Mouse (Mus musculus) liver, embryonic 11.5 days (tissue): ENCODE measurements around the gene Arhgef2. TPM values are rescaled to one million over a fixed set of nuclear protein-coding genes. Genes with fewer than 3 reads are reported as not detected.

Source experiments
- ATAC-seq: fragments of 200-750 bp; cut with Nextera tagmentation; replicated peaks from 2 replicates; pipeline ENCODE4 v1.8.0; 2017; ENCODE audit warnings: moderate number of reproducible peaks, mild to moderate bottlenecking, moderate TSS enrichment, moderate library complexity; ENCODE audit not compliant: low FRiP score
- DNase-seq: peaks from one replicate; pipeline ENCODE4 v3.0.0-alpha.2; 2017; ENCODE audit warnings: low spot score
- H3K27ac ChIP-seq: fragments of 300-500 bp; sonication (generic); 2 replicates; pipeline ENCODE4 v1.5.1; 2014; ENCODE audit warnings: mild to moderate bottlenecking, low read depth, low read length, control low read depth
- H3K27me3 ChIP-seq: fragments of 300-500 bp; sonication (generic); replicated peaks from 2 replicates; pipeline ENCODE4 v1.6.1; 2014; ENCODE audit warnings: low read length, mixed read lengths; ENCODE audit not compliant: control insufficient read depth, insufficient read depth
- H3K36me3 ChIP-seq: fragments of 300-500 bp; sonication (generic); 2 replicates; pipeline ENCODE4 v1.6.1; 2014; ENCODE audit warnings: mild to moderate bottlenecking, low read length, moderate library complexity, mixed read lengths; ENCODE audit not compliant: control insufficient read depth, insufficient read depth
- H3K4me1 ChIP-seq: fragments of 300-500 bp; sonication (generic); replicated peaks from 2 replicates; pipeline ENCODE4 v1.6.1; 2014; ENCODE audit warnings: low read length, mixed read lengths; ENCODE audit not compliant: control insufficient read depth, insufficient read depth
- H3K4me2 ChIP-seq: fragments of 300-500 bp; sonication (generic); 2 replicates; pipeline ENCODE4 v1.6.1; 2014; ENCODE audit warnings: mild to moderate bottlenecking, control low read depth, moderate library complexity
- H3K4me3 ChIP-seq: fragments of 300-500 bp; sonication (generic); 2 replicates; pipeline ENCODE4 v1.5.1; 2014; ENCODE audit warnings: low read depth, low read length, control low read depth
- H3K9ac ChIP-seq: fragments of 300-500 bp; sonication (generic); 2 replicates; pipeline ENCODE4 v1.6.1; 2014; ENCODE audit warnings: low read depth, low read length, control low read depth
- H3K9me3 ChIP-seq: fragments of 300-500 bp; sonication (generic); 2 replicates; pipeline ENCODE4 v1.6.1; 2016; ENCODE audit warnings: low read length, inconsistent platforms, mixed read lengths; ENCODE audit not compliant: control insufficient read depth
- WGBS: fragments of 180-500 bp; shearing (Covaris S2); extraction: QIAGEN DNeasy Blood & Tissue Kit; methylation state at CpG from one replicate; pipeline ENCODE4 v1.1.7; 2014; 5-methylcytosine and 5-hydroxymethylcytosine counted together
- polyA plus RNA-seq: library from polyadenylated mRNA; unstranded; fragments of >200 nt; fragmentation: Nextera tagmentation; extraction: Ambion mirVana; gene quantifications from 2 replicates; pipeline ENCODE4 v1.2.1, GENCODE M21; 2014

Arhgef2 gene
- polyA plus RNA-seq, 1 experiment from 2014 or later, result 66.3 TPM

- peak; percentile 83 for ATAC-seq
- Histone ChIP-seq H3K36me3 (peaks cover 23% of the 10 kb centered on the region), H3K9ac (no peak overlapping the region), H3K27ac (peak overlapping the region; percentile 42; the same call in 1 of the 2 replicates), H3K27me3 (no peaks in the 10 kb centered on the region), H3K9me3 (no peaks in the 10 kb centered on the region), H3K4me2 (peak overlapping the region; percentile 32; the same call in 1 of the 2 replicates), H3K4me1 (peaks cover 63% of the 10 kb centered on the region), H3K4me3 (no peak overlapping the region)
- 18% methylated on average over 4 of the region's 4 CpGs for WGBS
- no peak for DNase-seq
Measured at GRCm38 (mm10) chr3:88627114-88627513, 21.3 kb downstream of the Arhgef2 start.

- ATAC-seq, result no peak
- Histone ChIP-seq H3K4me3 (no peak overlapping the region), H3K9ac (no peak overlapping the region), H3K27me3 (no peaks in the 10 kb centered on the region), H3K4me2 (peak overlapping the region; percentile 32), H3K27ac (no peak overlapping the region), H3K36me3 (peaks cover 26% of the 10 kb centered on the region), H3K4me1 (peaks cover 60% of the 10 kb centered on the region), H3K9me3 (no peaks in the 10 kb centered on the region)
- no peak for DNase-seq
- 62% methylated on average over 2 of the region's 2 CpGs for WGBS
Measured at GRCm38 (mm10) chr3:88627535-88627934, 21.8 kb downstream of the Arhgef2 start.

- Histone ChIP-seq H3K36me3 (peaks cover 34% of the 10 kb centered on the region), H3K4me2 (no peak overlapping the region), H3K9ac (0 out of 2 replicates have a peak overlapping the region, but pooled peaks have one; percentile 9), H3K4me3 (no peak overlapping the region), H3K4me1 (peaks cover 56% of the 10 kb centered on the region), H3K27ac (no peak overlapping the region; the same call in 1 of the 2 replicates), H3K27me3 (no peaks in the 10 kb centered on the region), H3K9me3 (no peaks in the 10 kb centered on the region)
- ATAC-seq (no peak), DNase-seq (no peak)
- WGBS, result 56% methylated on average over 4 of the region's 4 CpGs
Measured at GRCm38 (mm10) chr3:88628766-88629165, 23.0 kb downstream of the Arhgef2 start.

- Histone ChIP-seq H3K9ac (no peak overlapping the region; the same call in 1 of the 2 replicates), H3K4me1 (peaks cover 52% of the 10 kb centered on the region), H3K4me2 (no peak overlapping the region), H3K27ac (no peak overlapping the region; the same call in 1 of the 2 replicates), H3K9me3 (no peaks in the 10 kb centered on the region), H3K4me3 (no peak overlapping the region), H3K36me3 (peaks cover 36% of the 10 kb centered on the region), H3K27me3 (no peaks in the 10 kb centered on the region)
- DNase-seq (no peak), ATAC-seq (no peak)
- 81% methylated on average over 13 of the region's 13 CpGs for WGBS
Measured at GRCm38 (mm10) chr3:88629244-88629643, 23.5 kb downstream of the Arhgef2 start.

GRCm38 (mm10) chr3:88630018-88630417 lies 24.3 kb downstream of the Arhgef2 start:
- peaks cover 44% of the 10 kb centered on the region for H3K36me3 ChIP-seq
- no peak for DNase-seq
- no peaks in the 10 kb centered on the region for H3K27me3 ChIP-seq
- 76% methylated on average over 9 of the region's 9 CpGs for WGBS
- H3K4me1 ChIP-seq, result peaks cover 44% of the 10 kb centered on the region
- no peaks in the 10 kb centered on the region for H3K9me3 ChIP-seq
- ATAC-seq, result no peak
- H3K4me3 ChIP-seq, result no peak overlapping the region
- no peak overlapping the region for H3K4me2 ChIP-seq
- 0 out of 2 replicates have a peak overlapping the region, but pooled peaks have one; percentile 11 for H3K27ac ChIP-seq
- H3K9ac ChIP-seq, result no peak overlapping the region

GRCm38 (mm10) chr3:88630849-88631341 lies 25.1 kb downstream of the Arhgef2 start:
- Histone ChIP-seq H3K9ac (no peak overlapping the region), H3K27ac (0 out of 2 replicates have a peak overlapping the region, but pooled peaks have one; percentile 42), H3K36me3 (peaks cover 52% of the 10 kb centered on the region), H3K27me3 (no peaks in the 10 kb centered on the region), H3K4me2 (no peak overlapping the region; the same call in 1 of the 2 replicates), H3K4me3 (no peak overlapping the region), H3K9me3 (no peaks in the 10 kb centered on the region), H3K4me1 (peaks cover 36% of the 10 kb centered on the region)
- ATAC-seq (no peak), DNase-seq (no peak)
- WGBS, result 54% methylated on average over 6 of the region's 6 CpGs

- no peaks in the 10 kb centered on the region for H3K27me3 ChIP-seq
- no peak overlapping the region for H3K9ac ChIP-seq
- H3K36me3 ChIP-seq, result peaks cover 64% of the 10 kb centered on the region
- no peak overlapping the region for H3K4me2 ChIP-seq
- H3K4me3 ChIP-seq, result no peak overlapping the region
- H3K27ac ChIP-seq, result no peak overlapping the region
- H3K4me1 ChIP-seq, result peaks cover 26% of the 10 kb centered on the region
- H3K9me3 ChIP-seq, result no peaks in the 10 kb centered on the region
- no peak for DNase-seq
- ATAC-seq, result 0 out of 2 replicates have a peak, but pooled peaks have one; percentile 24
- 73% methylated on average over 12 of the region's 12 CpGs for WGBS
Measured at GRCm38 (mm10) chr3:88631921-88632587, 26.3 kb downstream of the Arhgef2 start.

- no peak overlapping the region for H3K27ac ChIP-seq
- no peaks in the 10 kb centered on the region for H3K27me3 ChIP-seq
- DNase-seq (no peak), ATAC-seq (no peak)
- WGBS, result 92% methylated on average over 10 of the region's 10 CpGs
- H3K4me3 ChIP-seq, result no peak overlapping the region
- no peak overlapping the region for H3K4me2 ChIP-seq
- peaks cover 18% of the 10 kb centered on the region for H3K4me1 ChIP-seq
- no peak overlapping the region for H3K9ac ChIP-seq
- H3K36me3 ChIP-seq, result peaks cover 68% of the 10 kb centered on the region
- no peaks in the 10 kb centered on the region for H3K9me3 ChIP-seq
Measured at GRCm38 (mm10) chr3:88633056-88633455, 27.3 kb downstream of the Arhgef2 start.
